In the genomic region with DNA sequence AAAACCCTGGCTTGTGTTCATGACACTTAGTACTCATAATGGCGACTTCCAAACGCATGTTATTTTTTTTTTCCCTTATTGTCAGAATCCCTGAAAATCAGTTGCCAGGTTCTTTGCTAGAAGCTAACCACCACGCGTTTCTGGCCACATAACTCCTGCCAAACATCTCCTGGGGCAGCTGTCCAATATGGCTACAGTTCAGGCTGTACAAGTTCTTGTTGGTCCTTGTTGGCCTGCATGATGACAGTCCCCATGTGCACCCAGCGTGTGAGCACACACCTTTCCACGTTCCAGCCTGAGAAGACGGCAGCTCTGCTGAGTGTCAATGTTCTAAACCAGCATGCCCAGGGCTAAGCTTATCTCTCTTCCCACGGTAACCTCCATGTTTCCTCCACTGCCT, we compare ENCODE assay signal across 12 mouse cellular contexts. TPM values are rescaled to one million over a fixed set of nuclear protein-coding genes. Genes with fewer than 3 reads are reported as not detected.
DNase-seq lines count a peak whose midpoint lies in the region; ATAC-seq lines count a peak whose summit lies in the region.
"Had no signal": no experiment of that assay in that cellular context is flagged by ENCODE, and none has a peak within 500 bp of the region (broad histone marks: within the 10 kb centered on the region; RNA-seq: fewer than 3 reads in every experiment).

No protein-coding gene starts in this region.

- no peaks in the 10 kb centered on the region for H3K9me3 ChIP-seq in forebrain, embryonic 15.5 days
- H3K9me3 ChIP-seq: liver, embryonic 13.5 days; neural tube, embryonic 15.5 days had no signal

- no peak overlapping the region for H3K4me2 ChIP-seq in forebrain, embryonic 15.5 days (replicated peaks)
- H3K4me2 ChIP-seq: liver, embryonic 13.5 days; neural tube, embryonic 15.5 days had no signal

- no peak for ATAC-seq in forebrain, embryonic 15.5 days (replicated peaks)

- peaks cover 47% of the 10 kb centered on the region for H3K36me3 ChIP-seq in forebrain, embryonic 15.5 days

- WGBS in forebrain, embryonic 15.5 days: 87% methylated on average over 8 of the region's 8 CpGs

- no peak overlapping the region for H3K9ac ChIP-seq in forebrain, embryonic 15.5 days (replicated peaks)
- H3K9ac ChIP-seq: liver, embryonic 13.5 days; neural tube, embryonic 15.5 days had no signal

- no peak overlapping the region for H3K4me3 ChIP-seq in forebrain, embryonic 15.5 days
- H3K4me3 ChIP-seq: liver, embryonic 13.5 days; neural tube, embryonic 15.5 days had no signal

- peak; percentile 33 to 35 for DNase-seq in layer of hippocampus, postnatal 10 days (ENCODE audit: low spot score in 2 of 2)
- no peak for DNase-seq in layer of hippocampus, adult 11-12 months (ENCODE audit: low spot score)
- DNase-seq in cerebellum, postnatal 25 days: peak; percentile 34 to 57
- peak; percentile 45 to 58 for DNase-seq in heart, adult 9 months (ENCODE audit: low spot score in 2 of 2)
- DNase-seq in skeletal muscle tissue, adult 2 months (ENCODE audit: low read depth, low spot score): peak; percentile 36
- DNase-seq in lung, postnatal 10 days: no peak
- DNase-seq: adrenal gland, adult 8-10 months; liver, embryonic 13.5 days; lung, postnatal 4 days had no signal

- no peak overlapping the region for H3K27ac ChIP-seq in forebrain, embryonic 15.5 days (replicated peaks)
- H3K27ac ChIP-seq: kidney, postnatal 0 days; liver, embryonic 13.5 days; neural tube, embryonic 15.5 days had no signal

- no peaks in the 10 kb centered on the region for H3K4me1 ChIP-seq in forebrain, embryonic 15.5 days
- H3K4me1 ChIP-seq: liver, embryonic 13.5 days; neural tube, embryonic 15.5 days had no signal

- no peaks in the 10 kb centered on the region for H3K27me3 ChIP-seq in forebrain, embryonic 15.5 days
- H3K27me3 ChIP-seq: liver, embryonic 13.5 days; neural tube, embryonic 15.5 days had no signal

RNA-seq across cellular contexts. Expression of gene Fbxo10, which starts 29.0 kb away (rescaled TPM):
- total RNA-seq in layer of hippocampus, postnatal 10 days (2021): 10 to 100 TPM; 31.6 to 35.5 TPM
- 24.5 and 25.8 TPM in 2 replicates for polyA plus RNA-seq in forebrain, embryonic 15.5 days (2015; fragmentation: Nextera tagmentation; extraction: Ambion mirVana)

RNA-seq across cellular contexts. Expression of gene Polr1e, which starts 37.1 kb away (rescaled TPM):
- 10 to 100 TPM; 17.2 to 17.4 TPM for total RNA-seq in layer of hippocampus, postnatal 10 days (2021)
- polyA plus RNA-seq in forebrain, embryonic 15.5 days (2015; fragmentation: Nextera tagmentation; extraction: Ambion mirVana): 31.0 and 34.8 TPM in 2 replicates

RNA-seq across cellular contexts. Expression of gene Zbtb5, which starts 43.2 kb away (rescaled TPM):
- 10 to 100 TPM; 18.3 to 18.5 TPM for total RNA-seq in layer of hippocampus, postnatal 10 days (2021)
- 46.7 and 46.8 TPM in 2 replicates for polyA plus RNA-seq in forebrain, embryonic 15.5 days (2015; fragmentation: Nextera tagmentation; extraction: Ambion mirVana)

RNA-seq across cellular contexts. Expression of gene Tomm5, which starts 52.5 kb away (rescaled TPM):
- total RNA-seq in layer of hippocampus, postnatal 10 days (2021): 10 to 100 TPM; 61.4 to 69.8 TPM
- polyA plus RNA-seq in forebrain, embryonic 15.5 days (2015; fragmentation: Nextera tagmentation; extraction: Ambion mirVana): 143 and 153 TPM in 2 replicates

Comparison
In these comparisons a context has a peak if more than half of its experiments do, and no peak if none do; other contexts are left out.
1. DNase-seq: peak in layer of hippocampus, postnatal 10 days (2 of 2), cerebellum, postnatal 25 days (2 of 2), heart, adult 9 months (2 of 2) and skeletal muscle tissue, adult 2 months (single experiment); none in layer of hippocampus, adult 11-12 months (single experiment) and lung, postnatal 10 days (single experiment).